Mouse (Mus musculus) forebrain, embryonic 12.5 days (tissue): ENCODE measurements around the gene Tmem238. TPM values are rescaled to one million over a fixed set of nuclear protein-coding genes. Genes with fewer than 3 reads are reported as not detected.

Experiments
- ATAC-seq: fragments of 200-750 bp; cut with Nextera tagmentation; 2 replicates; pipeline ENCODE4 v1.8.0; 2017; ENCODE audit warnings: moderate TSS enrichment; ENCODE audit not compliant: low FRiP score
- H3K27ac ChIP-seq: fragments of 300-500 bp; sonication (generic); 2 replicates; pipeline ENCODE4 v1.5.1; 2016; ENCODE audit warnings: mild to moderate bottlenecking
- H3K27me3 ChIP-seq: fragments of 300-500 bp; sonication (generic); 2 replicates; pipeline ENCODE4 v1.6.1; 2016; ENCODE audit warnings: mild to moderate bottlenecking
- H3K36me3 ChIP-seq: fragments of 300-500 bp; sonication (generic); replicated peaks from 2 replicates; pipeline ENCODE4 v1.6.1; 2016; ENCODE audit warnings: mild to moderate bottlenecking
- H3K4me1 ChIP-seq: fragments of 300-500 bp; sonication (generic); 2 replicates; pipeline ENCODE4 v1.6.1; 2016
- H3K4me2 ChIP-seq: fragments of 300-500 bp; sonication (generic); 2 replicates; pipeline ENCODE4 v1.6.1; 2016; ENCODE audit warnings: mild to moderate bottlenecking, moderate library complexity
- H3K4me3 ChIP-seq: fragments of 300-500 bp; sonication (generic); replicated peaks from 2 replicates; pipeline ENCODE4 v1.5.1; 2016; ENCODE audit warnings: mild to moderate bottlenecking
- H3K9ac ChIP-seq: fragments of 300-500 bp; sonication (generic); 2 replicates; pipeline ENCODE4 v1.6.1; 2016; ENCODE audit warnings: mild to moderate bottlenecking
- H3K9me3 ChIP-seq: fragments of 300-500 bp; sonication (generic); 2 replicates; pipeline ENCODE4 v1.6.1; 2016
- WGBS: fragments of 180-500 bp; shearing (Covaris S2); methylation state at CpG from one replicate; pipeline ENCODE4 v1.1.7; 2016; 5-methylcytosine and 5-hydroxymethylcytosine counted together
- polyA plus RNA-seq: library from polyadenylated mRNA; unstranded; fragments of >200 nt; fragmentation: Nextera tagmentation; extraction: Ambion mirVana; gene quantifications from 2 replicates; pipeline ENCODE4 v1.2.1, GENCODE M21; 2016

The Tmem238 gene
- polyA plus RNA-seq, 1 experiment from 2014 or later = 2.7 TPM

DNA sequence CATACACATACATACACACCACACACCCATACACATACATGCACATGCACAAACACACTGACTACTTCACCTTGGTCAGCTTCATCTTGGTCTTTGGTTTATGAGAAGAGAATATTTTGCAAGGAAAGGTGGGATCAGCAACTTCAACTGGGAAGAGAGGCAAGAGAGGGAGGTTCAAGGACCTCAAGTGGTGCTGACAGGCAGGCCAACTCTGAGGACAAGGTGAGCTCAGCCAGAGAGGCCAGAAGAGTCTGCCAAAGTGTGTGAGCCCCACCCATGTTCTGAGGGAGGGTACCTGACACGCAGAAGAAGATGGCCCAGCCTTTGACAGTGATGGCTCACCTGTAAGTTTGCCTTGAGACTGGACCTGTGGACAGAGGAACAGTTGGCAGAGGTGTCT lies 29.8 kb downstream of the Tmem238 start:
- Histone ChIP-seq H3K27ac (no peak overlapping the region), H3K4me2 (no peak overlapping the region), H3K9ac (no peak overlapping the region), H3K27me3 (peaks cover 13% of the 10 kb centered on the region), H3K4me1 (peaks cover 2% of the 10 kb centered on the region), H3K36me3 (no peaks in the 10 kb centered on the region), H3K4me3 (no peak overlapping the region), H3K9me3 (peaks cover 8% of the 10 kb centered on the region; the same call in 1 of the 2 replicates)
- WGBS = 50% methylated on average over 1 of the region's 1 CpGs
- no peak for ATAC-seq

DNA sequence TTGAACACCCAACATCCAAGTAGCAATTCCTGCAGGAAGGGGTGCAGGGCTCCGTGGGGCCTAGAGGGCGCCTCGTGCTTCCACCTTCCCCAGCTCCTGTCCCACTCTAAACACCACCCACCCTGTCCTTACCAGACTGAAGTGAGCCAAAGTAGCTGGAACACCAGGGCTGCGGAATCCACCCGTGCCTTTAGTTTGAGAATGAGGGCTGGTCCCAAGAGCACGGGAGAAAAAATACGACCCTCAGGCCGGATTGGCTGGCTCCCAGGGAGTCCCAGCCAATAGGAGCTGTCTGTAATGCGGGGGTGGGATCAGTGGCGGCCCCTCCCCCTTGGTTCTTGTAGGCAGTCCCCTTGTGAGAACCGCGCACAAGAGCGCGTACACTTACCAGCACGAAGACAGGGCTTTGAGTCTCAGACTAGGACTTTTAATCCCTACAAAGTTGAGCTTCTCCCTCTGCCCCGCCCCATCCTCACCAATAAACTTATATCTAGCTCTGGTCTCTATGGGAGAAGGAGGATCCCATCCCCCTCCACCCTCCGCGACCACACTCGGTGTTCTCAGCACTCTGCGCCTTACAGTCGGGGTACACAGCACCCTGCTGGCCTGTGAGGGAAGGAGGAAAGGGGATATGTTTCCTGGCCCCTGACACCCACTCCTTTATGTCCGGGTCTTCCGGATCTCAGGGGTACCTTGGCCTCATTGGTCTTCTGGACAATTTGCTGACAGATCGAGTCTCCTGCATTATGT lies 36.5 kb downstream of the Tmem238 start, which contains the start of gene Cox6b2:
Gene Cox6b2 (minus strand): TSS at position 274 of the 750 bp plus-strand sequence.
- ATAC-seq = peak; percentile 92
- Histone ChIP-seq H3K9me3 (peaks cover 8% of the 10 kb centered on the region; the same call in 1 of the 2 replicates), H3K4me1 (peaks cover 18% of the 10 kb centered on the region), H3K4me2 (peak within 1 kb of the TSS; percentile 53), H3K36me3 (peaks cover 4% of the 10 kb centered on the region; the same call in 1 of the 2 replicates), H3K9ac (peak within 1 kb of the TSS; percentile 27), H3K4me3 (peak within 1 kb of the TSS; percentile 33), H3K27ac (peak within 1 kb of the TSS; percentile 27; the same call in 1 of the 2 replicates), H3K27me3 (peaks cover 14% of the 10 kb centered on the region)
- 3% methylated on average over 24 of the region's 24 CpGs for WGBS

DNA sequence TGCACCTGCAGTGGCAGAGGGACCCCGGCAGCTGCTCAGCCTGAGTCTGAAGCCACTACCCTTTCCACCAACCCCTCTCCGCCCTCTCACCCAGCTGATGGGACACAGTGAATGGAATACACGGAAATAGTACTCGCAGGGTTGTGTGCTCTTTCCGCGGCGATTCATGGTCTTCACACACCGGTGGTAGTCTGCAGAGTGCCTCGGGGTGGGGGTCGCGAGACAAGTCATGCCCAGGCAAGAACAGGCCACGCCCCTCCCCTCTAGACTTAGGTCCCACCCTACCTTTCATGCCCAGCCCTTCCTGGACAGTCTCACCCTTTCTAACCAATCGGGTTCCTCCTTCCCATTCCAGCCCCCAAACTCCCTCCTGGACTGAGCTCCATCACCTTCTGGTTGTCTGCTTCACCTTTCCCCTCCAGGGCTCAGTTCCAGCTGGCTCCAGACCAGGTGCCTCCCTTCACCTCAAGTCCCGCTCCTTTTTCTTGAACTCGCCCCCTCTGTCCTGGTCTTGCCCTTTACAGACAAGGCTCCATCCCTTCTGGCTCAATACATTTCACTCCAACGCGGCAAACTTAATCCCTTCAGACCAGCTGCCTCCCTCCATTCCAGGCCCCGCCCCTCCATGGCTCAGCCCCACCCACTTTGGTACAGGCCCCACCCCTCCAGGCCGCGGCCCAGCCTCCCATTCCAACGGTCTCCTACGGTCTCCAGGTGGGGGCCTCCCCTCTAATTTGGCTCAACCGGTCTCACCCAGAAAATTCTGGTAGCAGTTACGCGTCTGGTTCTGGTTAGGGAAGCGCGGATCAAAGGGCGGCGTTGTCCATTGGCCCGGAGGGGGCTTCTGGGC lies 37.3 kb downstream of the Tmem238 start:
- peak; percentile 79 for ATAC-seq
- under 1% methylated on average over 30 of the region's 30 CpGs for WGBS
- H3K9me3 ChIP-seq = peaks cover 8% of the 10 kb centered on the region; the same call in 1 of the 2 replicates
- H3K4me1 ChIP-seq = peaks cover 18% of the 10 kb centered on the region
- H3K4me2 ChIP-seq = peak overlapping the region; percentile 53
- peak overlapping the region; percentile 27; the same call in 1 of the 2 replicates for H3K27ac ChIP-seq
- H3K4me3 ChIP-seq = peak overlapping the region; percentile 33
- H3K9ac ChIP-seq = peak overlapping the region; percentile 27
- peaks cover 10% of the 10 kb centered on the region for H3K27me3 ChIP-seq
- peaks cover 4% of the 10 kb centered on the region; the same call in 1 of the 2 replicates for H3K36me3 ChIP-seq

DNA sequence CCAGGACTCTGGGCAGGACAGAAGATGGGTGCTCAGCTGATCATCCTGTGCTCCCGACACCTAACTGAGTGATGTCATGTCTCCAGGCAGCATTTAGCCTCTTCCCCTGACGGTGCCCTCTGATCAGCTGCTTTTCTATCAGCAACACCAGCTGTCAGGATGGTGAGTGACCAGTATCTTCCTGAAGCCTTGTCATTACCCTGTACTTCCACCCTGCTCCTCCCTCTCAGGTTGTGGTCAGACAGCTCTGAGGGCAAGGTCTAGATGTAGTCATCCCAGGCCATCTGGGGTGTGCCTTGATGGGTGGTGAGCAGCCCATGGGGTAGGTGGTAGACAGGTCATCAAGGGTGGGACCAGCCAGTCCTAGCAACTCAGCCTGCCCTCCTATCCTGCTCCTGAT lies 40.3 kb downstream of the Tmem238 start:
- no peak for ATAC-seq
- H3K27ac ChIP-seq = no peak overlapping the region
- WGBS = 83% methylated on average over 2 of the region's 2 CpGs

DNA sequence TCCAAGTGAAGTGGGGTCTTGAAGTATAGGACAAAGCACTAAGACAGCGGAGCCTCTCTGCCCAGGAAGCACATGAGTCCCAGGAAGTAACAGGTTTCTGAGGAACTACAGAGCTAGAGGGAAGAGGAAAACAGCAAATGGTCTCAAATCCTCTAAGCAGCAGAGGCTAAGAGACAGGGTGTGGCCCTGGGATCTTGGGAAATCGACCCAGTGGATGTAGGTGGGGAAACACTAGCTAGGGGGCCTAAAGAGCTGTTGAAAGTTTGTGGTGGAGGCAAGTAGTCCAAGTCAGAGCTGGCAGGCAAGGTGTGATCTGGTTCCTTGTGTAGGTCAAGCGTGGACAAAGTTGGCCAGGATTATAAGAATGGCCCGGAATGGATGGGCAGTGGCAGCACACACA lies 41.1 kb downstream of the Tmem238 start:
- H3K9ac ChIP-seq = no peak overlapping the region
- H3K4me1 ChIP-seq = peaks cover 31% of the 10 kb centered on the region
- H3K27me3 ChIP-seq = 0 out of 2 replicates have a peak, but pooled peaks cover 3% of the 10 kb centered on the region
- no peak for ATAC-seq
- H3K4me3 ChIP-seq = no peak overlapping the region
- H3K36me3 ChIP-seq = peaks cover 23% of the 10 kb centered on the region
- H3K4me2 ChIP-seq = no peak overlapping the region
- WGBS = 80% methylated on average over 4 of the region's 4 CpGs
- H3K9me3 ChIP-seq = no peaks in the 10 kb centered on the region
- no peak overlapping the region for H3K27ac ChIP-seq

More for the DNA sequence above, 40.3 kb downstream of the Tmem238 start:
- H3K36me3 ChIP-seq = peaks cover 21% of the 10 kb centered on the region
- no peak overlapping the region for H3K4me3 ChIP-seq
- H3K27me3 ChIP-seq = peaks cover 6% of the 10 kb centered on the region
- H3K4me1 ChIP-seq = peaks cover 30% of the 10 kb centered on the region
- H3K4me2 ChIP-seq = no peak overlapping the region
- H3K9me3 ChIP-seq = no peaks in the 10 kb centered on the region
- no peak overlapping the region for H3K9ac ChIP-seq

DNA sequence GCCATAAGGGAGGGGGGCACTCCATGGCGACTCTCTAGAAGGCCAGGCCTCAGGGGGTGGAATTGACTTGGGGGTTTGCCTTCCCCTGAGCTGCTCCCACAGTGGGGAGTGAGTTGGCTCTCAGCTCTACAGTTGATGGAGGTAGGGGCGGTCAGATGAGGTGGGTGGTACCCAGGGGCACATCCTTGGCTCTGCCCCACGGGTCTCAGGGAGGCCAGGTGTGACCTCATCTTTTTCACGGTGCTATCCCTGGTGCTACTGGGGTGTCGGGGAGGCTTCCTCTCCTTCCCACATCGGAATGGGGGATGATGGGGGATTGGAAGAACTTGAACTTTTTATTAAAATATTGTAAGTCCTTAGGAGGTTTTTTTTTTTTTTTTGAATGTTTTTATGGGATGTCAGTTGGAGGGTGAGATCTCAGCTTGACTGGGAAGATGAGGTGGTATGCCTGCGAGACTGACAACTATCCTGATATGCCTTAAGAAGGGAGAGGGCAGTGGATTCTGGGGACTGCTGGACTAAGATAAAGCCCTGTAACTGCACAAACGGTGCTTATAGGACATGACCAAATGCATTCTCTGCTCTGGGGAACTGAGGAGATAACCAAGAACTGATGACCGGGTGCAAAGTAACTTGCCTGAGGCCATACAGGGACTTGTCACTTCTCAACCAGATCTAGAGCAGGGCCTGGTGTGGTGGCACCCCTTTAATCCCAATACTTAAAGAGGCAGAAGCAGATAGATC lies 42.1 kb downstream of the Tmem238 start:
- Histone ChIP-seq H3K4me1 (peaks cover 33% of the 10 kb centered on the region), H3K27me3 (0 out of 2 replicates have a peak, but pooled peaks cover under 1% of the 10 kb centered on the region), H3K4me3 (no peak overlapping the region), H3K27ac (no peak overlapping the region), H3K4me2 (no peak overlapping the region), H3K36me3 (peaks cover 30% of the 10 kb centered on the region), H3K9me3 (no peaks in the 10 kb centered on the region), H3K9ac (no peak overlapping the region)
- ATAC-seq = no peak
- 75% methylated on average over 9 of the region's 9 CpGs for WGBS

DNA sequence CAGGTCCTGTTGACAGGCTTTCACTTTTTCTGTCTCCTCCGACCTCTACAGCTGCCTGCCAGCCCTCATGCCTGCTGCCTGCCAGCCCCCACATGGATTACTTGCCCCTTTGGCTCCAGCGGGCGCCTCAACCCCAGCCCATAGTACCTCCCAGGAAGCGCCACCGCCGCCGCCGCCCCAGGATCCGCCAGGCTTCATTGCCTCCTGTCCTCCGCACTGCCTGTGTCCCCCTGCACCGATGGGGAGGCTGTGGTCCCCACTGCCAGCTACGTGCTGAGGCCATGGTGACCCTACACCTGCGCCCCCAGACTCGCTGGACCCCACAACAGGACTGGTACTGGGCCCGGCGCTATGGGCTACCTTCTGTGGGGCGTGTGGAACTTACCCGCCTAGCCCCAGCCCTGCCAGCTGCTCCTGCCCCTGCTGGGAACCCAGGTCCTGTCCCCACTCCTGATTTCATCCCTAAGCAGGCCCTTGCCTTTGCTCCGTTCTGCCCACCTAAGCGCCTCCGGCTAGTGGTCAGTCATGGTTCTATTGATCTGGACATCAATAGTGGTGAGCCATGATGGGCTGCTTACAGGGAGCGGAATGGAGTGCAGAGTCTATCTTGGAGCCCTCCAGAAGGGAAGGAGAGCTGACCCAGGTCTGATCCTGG lies 43.0 kb downstream of the Tmem238 start:
- Histone ChIP-seq H3K4me3 (no peak overlapping the region), H3K4me2 (no peak overlapping the region), H3K27ac (no peak overlapping the region), H3K36me3 (peaks cover 34% of the 10 kb centered on the region), H3K9me3 (no peaks in the 10 kb centered on the region), H3K4me1 (peaks cover 33% of the 10 kb centered on the region), H3K9ac (no peak overlapping the region), H3K27me3 (no peaks in the 10 kb centered on the region)
- 84% methylated on average over 22 of the region's 22 CpGs for WGBS
- ATAC-seq = no peak

GRCm38 (mm10) chr7:4744886-4745285 lies 44.6 kb downstream of the Tmem238 start:
- ATAC-seq = no peak

DNA sequence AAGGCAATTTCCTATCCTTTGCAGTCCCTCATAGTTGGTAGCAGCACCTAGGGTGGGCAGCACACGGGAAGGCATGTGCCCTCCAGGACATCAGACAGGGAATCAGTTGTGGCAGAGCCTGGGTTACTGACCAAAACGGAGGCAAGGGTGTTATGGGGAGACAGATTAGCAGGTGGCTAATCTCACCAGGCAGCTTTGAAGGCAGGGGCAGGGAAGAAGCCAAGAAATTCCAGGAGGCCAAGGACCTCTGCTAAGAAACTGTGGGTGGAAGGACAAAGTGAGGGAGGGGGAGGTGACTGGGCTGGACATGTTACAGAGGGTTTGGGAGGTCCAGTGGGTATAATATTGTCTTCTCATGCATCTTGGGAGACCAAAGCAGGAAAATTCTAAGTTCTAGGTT lies 46.1 kb downstream of the Tmem238 start:
- WGBS = 75% methylated on average over 2 of the region's 2 CpGs
- H3K4me2 ChIP-seq = no peak overlapping the region
- H3K36me3 ChIP-seq = peaks cover 31% of the 10 kb centered on the region
- peaks cover 53% of the 10 kb centered on the region for H3K4me1 ChIP-seq
- no peaks in the 10 kb centered on the region for H3K27me3 ChIP-seq
- no peak overlapping the region for H3K27ac ChIP-seq
- no peak overlapping the region for H3K9ac ChIP-seq
- H3K4me3 ChIP-seq = no peak overlapping the region
- H3K9me3 ChIP-seq = no peaks in the 10 kb centered on the region
- no peak for ATAC-seq

More at GRCm38 (mm10) chr7:4744886-4745285, 44.6 kb downstream of the Tmem238 start:
- Histone ChIP-seq H3K36me3 (peaks cover 34% of the 10 kb centered on the region), H3K4me1 (peaks cover 44% of the 10 kb centered on the region), H3K9ac (no peak overlapping the region), H3K4me2 (no peak overlapping the region), H3K27ac (no peak overlapping the region), H3K4me3 (no peak overlapping the region), H3K9me3 (no peaks in the 10 kb centered on the region), H3K27me3 (no peaks in the 10 kb centered on the region)
- 98% methylated on average over 5 of the region's 6 CpGs for WGBS

DNA sequence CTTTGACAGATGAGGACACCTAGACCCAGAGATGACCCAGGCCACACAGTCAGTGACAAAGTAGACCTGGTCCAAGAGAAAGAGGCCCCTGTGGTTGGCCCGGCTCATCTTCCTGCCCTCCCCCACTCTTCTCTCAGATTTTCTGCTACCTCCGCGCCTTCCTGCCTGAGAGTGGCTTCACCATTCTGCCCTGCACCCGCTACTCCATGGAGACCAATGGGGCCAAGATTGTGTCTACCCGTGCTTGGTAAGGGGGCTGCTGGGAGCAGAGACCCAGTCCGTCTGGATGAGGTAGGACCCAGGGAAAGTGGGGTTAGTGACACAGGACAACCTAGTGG lies 47.0 kb downstream of the Tmem238 start:
- no peak for ATAC-seq
- H3K4me1 ChIP-seq = peaks cover 53% of the 10 kb centered on the region
- WGBS = 85% methylated on average over 6 of the region's 6 CpGs
- H3K36me3 ChIP-seq = peaks cover 31% of the 10 kb centered on the region
- H3K27ac ChIP-seq = no peak overlapping the region
- no peak overlapping the region for H3K4me3 ChIP-seq
- peak overlapping the region; percentile 92; the same call in 1 of the 2 replicates for H3K4me2 ChIP-seq
- no peak overlapping the region for H3K9ac ChIP-seq
- H3K27me3 ChIP-seq = no peaks in the 10 kb centered on the region
- no peaks in the 10 kb centered on the region for H3K9me3 ChIP-seq

GRCm38 (mm10) chr7:4741672-4742481 lies 47.6 kb downstream of the Tmem238 start:
- Histone ChIP-seq H3K4me2 (peak overlapping the region; percentile 92), H3K9ac (peak overlapping the region; percentile 94), H3K36me3 (peaks cover 28% of the 10 kb centered on the region), H3K4me3 (no peak overlapping the region), H3K4me1 (peaks cover 53% of the 10 kb centered on the region), H3K27ac (peak overlapping the region; percentile 93), H3K27me3 (no peaks in the 10 kb centered on the region), H3K9me3 (no peaks in the 10 kb centered on the region)
- WGBS = 81% methylated on average over 21 of the region's 21 CpGs
- no peak for ATAC-seq
